Mouse (Mus musculus): Measurements from ENCODE around the gene Psmb1.
A peak's percentile ranks its signal among the peaks of the same experiment; 100 is the strongest.
"Not testable (repeated sequence)": the region's sequence is repeated elsewhere in the genome, so short reads cannot be mapped to it uniquely, and the experiment has no call there.

Psmb1 gene

DNA sequence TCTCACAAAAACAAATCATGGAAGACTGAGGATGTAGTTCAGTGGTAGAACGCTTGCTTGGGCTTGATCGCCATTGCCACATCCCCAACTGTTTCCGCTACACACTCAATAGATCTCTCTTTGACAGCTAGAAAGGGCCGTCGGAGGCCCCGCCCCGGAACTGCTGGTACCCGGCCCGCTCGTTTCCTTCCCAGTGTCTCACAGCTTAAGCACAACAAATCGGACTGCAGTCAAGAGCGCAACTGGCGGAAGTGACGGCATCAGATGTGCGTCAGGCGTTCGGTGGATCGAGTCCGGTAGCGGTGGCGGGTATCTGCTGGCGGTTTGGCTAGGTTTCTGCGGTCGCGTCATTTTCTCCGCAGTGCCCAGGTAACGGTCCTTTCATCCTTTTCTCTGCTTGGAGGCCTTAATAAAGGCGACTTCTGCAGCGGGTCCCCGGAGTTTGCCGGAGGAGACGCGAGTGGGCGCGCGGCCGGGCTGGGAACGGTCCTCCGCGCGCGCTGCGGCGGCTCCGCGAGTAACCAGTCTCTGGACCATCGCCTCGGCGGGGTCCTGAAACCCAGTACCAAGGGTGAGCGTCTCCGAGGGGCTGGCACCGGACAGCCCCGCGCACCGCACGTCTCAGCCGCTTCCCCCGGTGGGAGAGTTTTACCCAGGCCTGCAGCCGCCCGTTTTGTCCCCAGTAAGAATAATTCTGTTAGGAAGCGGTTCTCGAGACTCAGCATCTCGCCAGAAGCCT lies at the start of gene Psmb1, which contains the start of gene Tbp:
Psmb1 (minus strand) TSS at position 96 of the 739 bp plus-strand sequence.
Tbp (plus strand) TSS at position 233 of the 739 bp plus-strand sequence.
- DNase-seq (ENCODE audit: low spot score), result peak; percentile 98

DNA sequence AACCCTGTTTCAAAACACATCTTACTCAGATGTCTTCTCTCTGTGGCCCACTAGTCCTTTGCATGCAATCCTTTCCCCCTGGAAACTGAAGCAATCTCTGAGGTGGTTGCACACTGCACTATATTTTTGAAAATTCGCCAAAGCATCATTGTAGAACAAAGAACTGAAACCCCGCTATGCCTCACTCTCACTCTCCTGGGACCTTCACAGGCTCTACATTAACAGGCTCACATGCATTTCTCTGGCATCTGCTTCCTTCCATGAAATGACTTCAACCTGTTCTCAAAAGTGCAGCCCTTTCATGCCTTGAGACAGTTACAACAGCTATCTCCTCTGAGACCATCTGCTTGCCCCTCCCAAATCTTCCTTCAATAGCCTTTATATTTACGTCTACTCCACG lies 46.9 kb upstream of the Psmb1 start:
- no peak for DNase-seq (ENCODE audit: low spot score)

DNA sequence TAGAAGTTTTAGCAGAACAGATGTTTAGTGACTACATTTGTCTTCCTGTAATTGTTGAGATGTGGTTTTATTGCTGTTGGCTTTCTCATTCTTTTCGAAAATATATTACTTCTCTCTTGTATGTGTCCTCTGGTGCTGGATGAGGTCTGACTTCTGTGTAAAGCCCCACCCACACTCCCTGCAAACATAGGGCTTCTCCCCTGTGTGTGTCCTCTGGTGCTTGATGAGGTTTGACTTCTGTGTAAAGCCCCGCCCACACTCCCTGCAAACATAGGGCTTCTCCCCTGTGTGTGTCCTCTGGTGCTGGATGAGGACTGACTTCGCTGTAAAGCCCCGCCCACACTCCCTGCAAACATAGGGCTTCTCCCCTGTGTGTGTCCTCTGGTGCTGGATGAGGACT lies 44.3 kb upstream of the Psmb1 start:
- not testable (repeated sequence) for DNase-seq (ENCODE audit: low spot score)

DNA sequence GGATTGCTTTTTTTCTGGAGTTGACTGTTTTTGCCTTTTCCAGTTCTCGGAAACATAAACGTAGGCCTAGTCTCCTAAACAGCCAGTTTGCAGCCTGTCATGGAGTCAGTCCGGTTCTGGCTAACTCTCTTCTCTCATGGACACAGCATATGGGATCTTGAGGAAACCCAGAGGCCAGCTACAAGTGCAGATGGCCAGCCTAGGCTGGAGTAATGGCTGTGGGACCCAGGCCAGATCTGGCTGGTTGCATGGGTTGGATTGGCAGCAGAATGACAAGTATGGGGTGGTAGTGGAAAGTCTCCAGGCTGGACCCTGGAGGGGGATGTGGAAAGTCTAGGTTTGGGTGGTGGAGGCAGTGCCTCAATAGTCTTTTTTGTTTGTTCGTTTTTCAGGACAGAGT lies 40.8 kb upstream of the Psmb1 start:
- no peak for DNase-seq (ENCODE audit: low spot score)

DNA sequence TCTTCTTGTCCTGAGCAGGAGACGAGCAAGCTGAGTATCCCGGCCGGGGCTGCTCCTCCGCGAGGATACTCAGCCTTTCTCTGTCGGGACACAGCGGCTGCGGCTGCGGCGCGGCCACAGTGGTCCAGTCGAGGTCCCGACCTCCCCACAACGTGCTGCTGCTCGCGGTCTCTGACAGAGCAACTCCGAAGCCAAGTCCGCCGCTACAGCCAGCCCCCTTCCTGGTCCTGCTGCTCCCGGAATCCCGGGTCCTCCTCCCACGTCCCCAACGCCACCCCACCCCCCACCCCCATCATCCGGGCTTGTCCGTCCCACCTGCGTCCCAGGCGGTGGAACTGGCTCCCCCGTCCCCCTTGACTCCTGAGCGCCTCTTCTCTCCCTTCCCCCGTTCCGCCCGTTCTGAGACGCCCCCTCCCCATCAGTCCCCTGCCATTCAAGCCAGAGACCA lies 36.9 kb upstream of the Psmb1 start:
- peak; percentile 28 for DNase-seq (ENCODE audit: low spot score)

DNA sequence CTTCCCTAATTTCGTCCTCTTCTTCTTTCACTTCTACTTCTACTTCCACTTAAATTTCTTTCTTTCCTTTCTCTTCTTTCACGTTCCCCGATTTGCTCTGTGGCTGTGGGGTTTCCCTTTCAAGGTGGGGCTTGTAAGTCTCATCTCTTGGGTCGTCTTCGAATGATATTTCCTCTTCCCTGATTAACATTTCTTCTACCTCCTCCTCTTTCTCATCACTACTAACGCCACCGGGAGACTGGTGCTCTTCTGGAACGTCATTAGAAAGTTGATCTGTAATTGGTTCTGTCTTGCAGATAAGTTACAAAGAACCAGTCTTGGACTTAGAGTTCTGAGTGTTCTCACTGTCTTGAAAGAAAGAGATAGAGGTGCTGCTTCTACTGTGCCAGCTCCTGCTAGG lies 36.4 kb upstream of the Psmb1 start:
- DNase-seq (ENCODE audit: low spot score), result peak; percentile 20

DNA sequence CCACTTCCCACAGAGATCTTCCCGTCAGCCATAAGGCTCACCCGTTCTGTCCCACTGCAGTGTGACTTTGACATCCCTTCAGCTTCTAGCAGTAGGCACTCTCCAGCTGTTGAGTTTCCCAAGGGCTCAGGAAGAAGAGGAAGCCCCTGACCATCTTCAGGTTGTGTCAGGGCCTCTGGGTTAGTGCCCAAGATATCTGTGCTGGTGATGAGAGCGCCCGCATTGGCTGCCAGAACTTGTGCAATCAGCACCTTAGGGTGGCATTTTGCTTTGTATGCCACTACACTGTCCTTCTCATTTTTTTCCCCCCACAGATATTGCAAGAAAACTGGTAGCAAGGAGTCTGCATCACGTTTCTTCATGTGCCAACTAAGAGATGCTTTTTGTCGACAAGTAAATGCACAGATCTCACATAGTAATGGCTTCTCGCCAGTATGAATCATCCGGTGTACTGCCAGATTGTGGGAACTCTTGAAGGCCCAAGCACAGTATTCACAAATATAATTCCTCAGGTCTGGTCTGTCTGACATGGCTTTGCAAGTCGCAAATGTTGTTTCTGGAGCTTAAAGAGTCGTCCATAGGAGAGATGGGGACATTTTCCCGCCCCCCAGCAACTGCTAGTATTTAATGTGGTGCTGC lies 35.7 kb upstream of the Psmb1 start:
- DNase-seq (ENCODE audit: low spot score), result peak; percentile 53

DNA sequence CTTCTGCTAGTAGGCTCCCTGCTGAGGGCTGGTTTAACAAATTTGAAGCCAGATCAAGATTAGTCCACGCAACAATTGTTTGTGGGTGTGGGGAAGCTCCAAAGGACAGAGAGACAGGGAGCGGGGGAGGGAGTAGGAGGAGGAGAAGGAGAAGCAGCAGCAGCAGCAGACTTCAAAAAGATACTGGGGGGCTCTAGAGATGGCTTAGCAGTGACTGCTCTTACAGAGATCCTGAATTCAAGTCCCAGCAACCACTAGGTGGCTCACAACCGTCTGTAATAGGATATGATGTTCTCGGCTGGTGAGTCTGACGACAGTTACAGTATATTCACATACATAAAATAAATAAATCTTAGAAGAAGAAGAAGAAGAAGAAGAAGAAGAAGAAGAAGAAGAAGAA lies 30.6 kb upstream of the Psmb1 start:
- DNase-seq (ENCODE audit: low spot score), result peak; percentile 60

DNA sequence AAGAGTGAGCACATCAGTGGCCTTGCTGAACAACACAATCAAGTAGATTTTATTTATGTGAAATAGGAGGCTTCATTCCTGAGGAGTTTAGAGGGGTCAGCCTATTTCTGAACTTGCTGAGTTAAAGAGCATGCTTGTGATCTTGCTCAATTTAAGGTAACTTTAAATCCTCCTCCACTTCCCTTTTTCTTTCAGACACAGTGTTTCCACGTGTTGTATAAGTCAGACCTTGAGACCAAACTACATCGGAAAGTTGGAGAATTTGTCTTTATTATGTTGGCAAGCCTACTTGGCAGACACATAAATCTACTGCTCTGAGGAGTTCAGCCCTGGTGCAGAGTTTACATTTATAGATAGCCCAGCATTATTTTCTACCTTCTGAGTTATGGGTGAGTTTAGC lies 29.3 kb upstream of the Psmb1 start:
- DNase-seq (ENCODE audit: low spot score), result no peak

DNA sequence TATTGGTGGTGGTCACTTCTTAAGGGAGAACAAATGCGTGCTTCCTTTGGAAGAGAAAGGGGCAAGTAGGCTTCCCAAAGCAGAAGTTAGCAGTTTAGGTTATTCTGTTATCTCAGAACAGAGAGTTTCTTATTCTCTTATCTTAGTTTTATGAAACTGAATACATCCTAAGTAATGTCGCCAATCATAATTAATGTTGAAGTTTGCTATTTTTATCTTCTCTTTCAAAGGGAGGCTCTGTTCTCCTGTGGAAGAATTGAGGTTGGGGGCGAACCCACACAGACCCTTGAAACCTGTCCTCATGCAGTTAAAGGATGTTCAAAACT lies 28.2 kb upstream of the Psmb1 start:
- DNase-seq (ENCODE audit: low spot score), result no peak

DNA sequence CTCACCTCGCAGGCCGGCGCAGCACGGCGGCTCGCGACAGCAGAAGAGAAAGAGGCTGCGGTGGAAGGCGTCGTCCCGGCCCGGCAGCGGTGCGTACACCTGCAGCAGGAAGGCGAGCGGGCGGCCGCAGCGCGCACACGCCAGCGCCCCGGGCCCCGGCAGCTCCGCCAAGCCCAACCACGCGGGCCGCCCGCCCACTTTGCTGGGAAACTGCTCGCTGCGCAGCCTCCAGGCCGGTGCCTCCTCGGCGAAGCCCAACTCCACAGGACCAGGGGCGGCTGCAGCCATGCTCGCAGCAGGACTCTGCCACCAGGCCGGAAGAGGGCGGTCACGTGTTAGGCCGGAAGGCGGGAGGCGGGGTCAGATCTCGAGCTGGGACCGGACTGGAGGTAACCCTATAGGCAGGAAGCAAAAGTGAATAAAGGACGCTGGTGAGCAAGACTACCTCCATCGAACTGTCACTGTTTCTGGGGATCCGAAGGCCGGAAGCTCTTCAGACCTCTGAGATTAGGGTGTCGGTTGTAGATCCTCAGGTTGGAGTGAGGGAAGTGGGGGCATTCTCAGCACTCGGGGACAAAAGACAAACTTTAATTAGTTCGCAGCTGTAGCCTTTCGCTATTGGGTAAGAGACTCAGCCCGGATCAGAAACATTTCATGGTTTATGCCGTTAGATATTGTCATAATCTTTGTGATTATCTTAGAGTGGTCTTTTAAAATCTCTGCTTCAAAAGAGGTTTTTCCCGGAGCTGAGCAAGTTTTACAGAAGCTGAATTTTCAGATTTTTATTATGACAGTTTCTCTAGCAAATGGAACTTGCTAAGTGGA lies 27.6 kb upstream of the Psmb1 start, which contains the start of gene Pdcd2:
Pdcd2 (minus strand) TSS at position 316 of the 825 bp plus-strand sequence.
- peak; percentile 96 for DNase-seq (ENCODE audit: low spot score)

DNA sequence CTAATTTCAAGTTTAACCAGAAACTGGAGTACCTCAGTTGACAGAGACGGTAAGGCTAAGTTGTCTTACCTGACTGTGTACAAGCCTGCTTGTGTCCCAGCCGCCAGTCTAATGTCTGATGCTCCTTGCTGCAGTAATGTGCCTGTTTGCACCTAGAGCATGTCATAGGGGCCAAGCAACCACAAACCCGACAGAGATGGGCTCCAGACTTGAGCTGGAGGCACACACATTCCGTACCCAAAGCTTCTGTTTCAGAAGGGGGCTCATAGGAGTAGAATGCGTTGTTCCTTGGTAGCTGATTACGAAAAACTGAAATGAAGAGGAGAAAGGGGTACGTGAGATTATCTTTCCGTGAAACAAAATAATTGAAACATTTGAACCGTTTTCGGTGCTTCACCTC lies 26.8 kb upstream of the Psmb1 start:
- no peak for DNase-seq (ENCODE audit: low spot score)

DNA sequence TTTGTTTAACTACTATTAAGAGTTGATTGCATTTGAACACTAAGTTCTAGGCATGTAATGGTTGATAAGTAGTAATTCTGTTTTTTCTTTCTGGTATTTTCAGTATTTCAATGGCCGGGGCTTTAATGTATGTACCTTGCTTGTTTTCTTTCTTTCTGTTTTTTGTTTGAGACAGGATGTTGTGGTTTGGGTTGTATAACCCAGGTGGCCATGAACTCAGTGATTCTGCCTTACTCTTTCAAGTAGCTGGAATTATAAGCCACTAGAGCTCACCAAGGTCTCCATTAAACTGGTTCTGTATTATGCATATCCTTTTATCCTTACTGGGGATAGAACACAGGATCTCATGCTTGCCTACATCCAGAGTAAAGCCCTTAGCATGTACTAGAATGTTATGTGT lies 19.2 kb upstream of the Psmb1 start:
- DNase-seq (ENCODE audit: low spot score), result no peak

DNA sequence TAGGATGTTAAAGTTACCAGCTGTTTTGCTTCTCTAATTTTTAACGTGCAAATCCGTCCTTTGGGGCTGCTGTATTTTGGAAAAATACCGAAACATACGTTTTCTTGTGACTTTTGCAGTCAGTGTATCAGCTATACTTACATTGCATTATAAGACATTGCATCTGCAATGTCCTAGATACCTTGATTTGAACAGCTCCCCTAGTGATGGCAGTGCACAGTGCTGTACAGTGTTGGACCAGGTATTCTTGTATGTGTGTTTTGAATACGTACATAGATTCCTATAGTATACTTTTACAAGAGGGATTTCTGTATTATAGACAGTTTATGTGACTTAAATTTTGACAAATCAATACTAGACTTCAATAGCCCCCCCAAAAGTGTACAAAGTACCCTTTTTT lies 18.6 kb upstream of the Psmb1 start:
- no peak for DNase-seq (ENCODE audit: low spot score)

DNA sequence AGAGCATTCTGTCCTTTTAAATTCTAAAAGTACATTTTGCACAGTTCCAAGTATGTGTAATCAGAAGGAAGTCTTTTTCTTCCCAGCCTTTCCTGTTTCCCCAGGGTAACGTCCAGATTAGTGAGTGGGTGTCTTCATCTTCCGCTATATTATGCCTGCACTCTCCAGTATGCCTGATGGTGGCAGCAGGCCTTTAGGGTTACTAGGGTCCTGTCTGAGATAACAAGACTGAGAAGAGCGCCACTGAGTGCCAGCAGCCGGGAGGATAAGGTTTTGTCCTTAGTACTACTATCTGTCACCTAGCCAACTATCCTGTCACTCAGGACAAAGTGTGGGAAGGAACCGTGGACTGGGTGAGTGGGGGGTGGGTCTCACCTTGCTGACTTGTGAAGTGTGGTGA lies 18.2 kb upstream of the Psmb1 start:
- no peak for DNase-seq (ENCODE audit: low spot score)

DNA sequence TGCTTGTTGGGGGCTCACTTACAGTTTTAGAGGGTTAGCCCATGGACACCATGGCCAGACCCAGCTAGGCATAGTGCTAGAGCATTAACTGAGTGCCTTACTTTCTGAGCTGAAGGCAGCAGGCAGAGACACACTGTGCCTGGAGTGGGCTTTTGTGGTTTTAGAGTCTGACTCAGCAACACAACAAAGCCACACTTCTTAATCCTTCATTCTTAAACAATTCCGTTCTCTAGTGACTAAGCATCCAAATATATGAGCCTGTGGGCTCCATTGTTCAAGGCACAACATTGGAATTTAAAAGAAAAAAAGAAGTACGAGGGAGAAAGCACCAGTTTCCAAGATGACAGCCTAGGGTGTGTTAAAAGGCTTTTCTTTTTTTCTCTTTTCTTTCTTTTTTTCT lies 11.1 kb upstream of the Psmb1 start:
- DNase-seq (ENCODE audit: low spot score), result no peak

DNA sequence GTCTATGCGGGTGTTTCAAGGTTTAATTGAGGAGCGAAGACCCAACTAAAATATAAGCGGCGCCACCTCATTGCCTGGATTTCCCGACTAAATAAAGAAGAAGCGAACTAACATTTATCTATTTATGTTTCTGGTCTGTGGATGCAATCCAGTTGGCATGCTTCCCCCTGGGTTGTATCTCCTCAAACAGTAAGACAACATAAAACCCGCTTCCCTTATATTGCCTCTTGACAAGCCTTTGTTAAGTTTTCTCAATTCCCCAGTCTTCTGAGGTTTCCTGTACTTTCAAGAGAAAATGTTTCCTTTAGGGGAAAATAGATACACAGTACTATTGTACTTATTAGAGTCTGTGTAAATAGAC lies 818 bp downstream of the Psmb1 start:
- no peak for DNase-seq (ENCODE audit: low spot score)

DNA sequence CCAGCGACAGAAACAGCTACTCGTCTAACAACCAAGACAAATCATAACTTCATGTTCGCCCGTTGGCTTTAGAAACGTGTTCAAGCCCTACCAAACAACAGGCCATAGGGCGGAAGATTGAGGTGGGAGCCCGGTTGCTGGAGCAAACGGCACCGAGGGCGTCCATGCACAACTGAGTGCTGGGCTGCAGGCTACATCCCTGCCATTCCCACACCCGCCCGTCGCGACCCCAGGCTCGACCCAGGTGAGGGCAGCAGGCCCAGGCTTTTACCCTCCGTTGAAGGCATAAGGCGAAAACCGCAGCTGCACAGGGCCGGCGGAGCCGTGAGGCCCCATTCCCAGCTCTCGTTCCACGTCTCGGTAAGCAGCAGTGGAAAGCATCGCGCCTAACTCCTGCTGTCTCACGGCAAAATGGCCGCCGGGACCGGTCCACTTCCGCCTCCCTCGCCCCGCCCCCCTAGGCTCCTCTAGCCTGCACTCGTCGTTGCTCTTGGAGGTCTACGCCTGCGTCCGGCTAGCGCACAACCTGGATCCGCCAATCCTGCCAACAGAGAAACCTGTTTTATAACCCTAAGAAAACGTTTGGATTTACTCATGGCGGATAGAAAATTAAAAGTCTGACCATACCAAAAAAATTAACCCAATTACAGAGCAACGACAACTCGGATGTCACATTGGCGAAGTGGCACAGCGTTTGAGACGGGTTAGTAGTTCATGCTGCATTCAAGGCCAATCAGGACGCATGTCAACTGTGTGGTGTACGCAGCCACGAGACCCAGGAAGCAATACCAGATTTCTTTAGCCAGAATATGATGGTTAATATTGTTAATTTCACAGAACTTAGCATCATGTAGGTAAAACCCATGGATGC lies 1.4 kb downstream of the Psmb1 start:
- peak; percentile 96 for DNase-seq (ENCODE audit: low spot score)

DNA sequence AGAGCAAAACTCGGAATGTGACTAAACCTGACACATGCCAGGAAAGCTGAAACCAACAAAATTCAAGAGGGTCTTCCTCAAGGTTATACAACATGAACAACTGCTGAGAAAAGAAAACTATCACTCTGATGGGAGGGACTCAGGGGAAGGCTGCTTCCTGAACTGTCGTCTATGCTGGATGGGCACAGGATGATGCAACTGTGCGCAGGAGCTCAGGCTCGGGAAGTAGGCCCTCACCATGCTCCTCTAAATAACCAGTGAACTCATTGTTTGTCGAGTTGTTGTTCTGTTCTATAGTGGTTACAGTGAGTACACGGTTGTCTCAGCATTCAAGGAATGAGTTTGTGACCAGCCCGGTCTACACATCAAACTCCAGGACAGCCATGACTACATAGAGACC lies 9.0 kb downstream of the Psmb1 start:
- peak; percentile 65 for DNase-seq (ENCODE audit: low spot score)

DNA sequence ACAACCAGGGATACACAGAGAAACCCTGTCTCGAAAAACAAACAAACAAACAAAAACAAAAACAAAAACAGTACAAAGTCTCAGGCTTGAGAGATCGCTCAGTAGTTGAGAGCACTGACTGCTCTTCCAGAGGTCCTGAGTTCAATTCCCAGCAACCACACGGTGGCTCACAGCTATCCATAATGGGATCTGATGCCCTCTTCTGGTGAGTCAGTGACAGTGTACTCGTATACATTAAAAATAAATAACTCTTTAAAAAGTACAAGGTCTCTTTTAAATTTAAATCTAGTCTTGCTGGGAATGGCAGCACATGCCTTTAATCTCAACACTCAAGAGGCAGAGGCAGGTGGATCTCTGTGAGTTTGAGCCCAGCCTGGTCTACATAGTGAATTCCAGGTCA lies 26.9 kb downstream of the Psmb1 start:
- no peak for DNase-seq (ENCODE audit: low spot score)

DNA sequence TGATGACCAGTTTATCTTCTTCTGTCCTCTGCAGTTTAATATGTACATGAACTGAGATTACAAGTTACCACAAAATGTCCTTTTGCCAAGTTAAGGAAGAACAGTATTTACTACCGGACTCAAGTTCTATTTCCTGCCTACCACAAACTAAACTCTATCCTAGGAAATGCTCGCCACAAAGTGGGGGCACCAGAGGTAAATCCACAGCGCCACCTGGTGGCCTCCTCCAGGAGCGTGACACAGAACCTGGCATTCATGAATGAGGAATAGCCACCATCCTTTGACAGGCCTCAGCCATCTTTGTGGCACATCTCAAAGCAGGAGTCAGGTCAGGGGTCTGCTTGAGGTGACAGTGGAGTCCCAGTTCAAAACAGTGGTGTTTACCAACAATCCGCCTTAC lies 31.9 kb downstream of the Psmb1 start:
- DNase-seq (ENCODE audit: low spot score), result peak; percentile 82

DNA sequence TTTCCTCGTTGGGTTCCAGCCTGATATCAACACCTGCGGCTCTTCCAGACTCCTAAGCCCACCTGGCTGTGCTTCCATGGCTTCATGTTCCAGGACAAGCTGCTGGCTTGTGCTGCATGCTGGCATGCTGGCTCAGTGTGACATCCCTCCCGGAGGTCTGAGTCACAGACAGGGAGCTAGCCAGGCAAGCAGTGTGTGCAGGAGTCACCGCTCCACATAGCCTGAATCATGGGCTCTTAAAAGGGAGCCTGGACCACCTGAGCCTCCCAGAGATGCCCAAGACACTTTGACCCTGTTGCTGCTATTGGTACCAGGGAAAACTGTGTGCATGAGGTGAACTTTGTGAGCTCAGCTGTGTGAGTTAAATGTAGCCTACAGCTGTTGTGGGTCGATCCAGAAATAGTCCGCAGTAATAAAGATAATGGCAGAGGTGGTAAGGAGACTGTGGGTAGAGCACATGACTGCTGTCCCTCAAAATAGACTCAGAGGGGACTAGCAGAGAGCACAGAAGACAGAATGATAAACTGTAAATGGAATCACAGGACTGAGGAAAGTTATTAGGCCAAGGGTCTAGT lies 37.5 kb downstream of the Psmb1 start:
- no peak for DNase-seq (ENCODE audit: low spot score)
